Mouse (Mus musculus) spleen, adult 2 months (tissue): ENCODE measurements around the gene Samd14.

Source experiments
- CTCF ChIP-seq: fragments of 200-500 bp; IDR thresholded peaks from 2 replicates; pipeline ENCODE4 v1.5.1; 2011; ENCODE audit warnings: mild to moderate bottlenecking, inconsistent platforms; ENCODE audit not compliant: insufficient read depth, insufficient read length, insufficient replicate concordance; ENCODE audit errors: extremely low read depth
- POLR2A ChIP-seq: fragments of 200-500 bp; IDR thresholded peaks from 2 replicates; pipeline ENCODE4 v1.6.1; 2011; ENCODE audit warnings: low read depth, low read length, inconsistent platforms

DNA sequence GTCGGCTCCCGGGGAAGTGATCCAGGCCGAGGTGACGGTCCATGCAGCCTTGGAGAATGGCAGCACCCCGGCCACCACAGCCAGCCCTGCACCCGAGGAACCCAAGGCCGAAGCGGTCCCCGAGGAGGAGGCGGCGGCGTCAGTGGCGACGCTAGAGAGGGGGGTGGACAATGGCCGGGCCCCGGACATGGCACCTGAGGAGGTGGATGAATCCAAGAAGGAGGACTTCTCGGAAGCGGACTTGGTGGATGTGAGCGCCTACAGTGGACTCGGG is 17.3 kb upstream of the Samd14 start:
- no peak for TF ChIP-seq POLR2A
- TF ChIP-seq CTCF = no peak
